Mouse (Mus musculus): ENCODE results near the gene Fam69a.

Gene Fam69a

DNA sequence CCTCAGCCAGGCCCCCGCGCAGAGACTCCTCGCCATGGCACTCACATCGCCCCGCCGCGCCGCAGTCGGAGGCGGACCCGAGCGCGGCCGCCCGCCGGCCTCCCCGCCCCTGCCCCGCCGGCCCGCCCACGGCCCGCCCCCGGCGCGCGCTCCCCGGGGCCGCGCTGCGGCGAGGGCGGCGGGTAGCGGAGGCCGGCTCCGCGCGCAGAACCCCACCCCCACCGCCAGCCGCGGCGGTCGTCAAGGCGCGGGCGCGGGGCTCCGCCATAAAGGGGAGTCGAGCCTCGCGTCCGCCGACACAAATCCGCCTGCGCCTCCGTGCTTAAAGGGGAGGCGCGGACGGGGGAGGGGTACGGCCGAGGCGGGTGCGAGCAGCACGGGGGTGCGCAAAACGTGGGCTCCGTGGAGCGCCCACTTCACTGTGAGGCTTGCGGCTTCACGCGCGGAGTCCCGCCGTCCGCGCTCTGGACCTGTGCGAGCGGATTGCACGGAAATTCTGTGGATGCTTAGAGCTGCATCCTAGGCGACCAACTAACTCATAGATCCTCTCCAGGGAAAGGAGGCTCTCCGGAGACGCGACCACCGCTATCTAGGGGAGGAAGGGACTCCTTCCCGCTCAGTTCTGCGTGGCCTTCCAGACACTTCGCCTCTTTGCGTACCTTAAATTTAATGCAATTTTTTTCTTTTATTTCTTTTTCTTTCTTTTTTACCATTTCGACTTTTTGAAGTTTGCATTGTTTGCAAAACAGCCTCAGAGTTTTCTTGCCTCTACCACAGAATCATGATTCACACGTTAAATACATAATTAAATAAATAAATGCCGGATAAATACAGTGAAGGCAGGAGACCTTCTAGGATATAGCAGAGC, at the start of gene Fam69a:
TSS of gene Fam69a (minus strand) at position 119 of the 868 bp plus-strand sequence.
- POLR2A ChIA-PET = interaction anchor here in 3 of 4 experiments (0.6 to 5.6 kb wide), 43 partner anchors 9 to 325 kb away, joined by 3 to 57 read pairs (median 4); partner anchors contain the start of genes Mtf2 (in 1 of the 3) and Pigg (in 1 of the 3)
- CTCF ChIA-PET = interaction anchor here (0.6 to 2.3 kb wide), 19 partner anchors 10 to 82 kb away, joined by 3 to 17 read pairs (median 5); no protein-coding TSS in a partner anchor

DNA sequence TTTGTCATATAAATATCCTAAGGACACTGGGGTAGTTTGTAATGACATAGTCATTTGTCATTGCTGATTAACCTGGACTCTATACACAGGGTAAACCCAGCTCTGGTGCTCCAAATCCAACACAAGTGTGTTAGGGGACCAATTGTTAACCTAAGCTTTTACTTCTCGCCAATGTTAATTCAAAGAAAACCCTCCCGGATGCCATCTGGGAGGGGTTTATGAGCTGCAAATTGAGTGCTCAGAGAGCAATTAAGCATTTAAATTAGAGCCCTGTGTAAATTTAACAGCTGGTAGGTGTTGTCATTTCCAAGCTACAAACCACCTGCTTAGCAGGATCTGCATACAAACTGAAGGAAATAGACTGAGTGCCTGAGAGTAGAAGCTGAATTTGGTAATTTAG, 48.6 kb upstream of the Fam69a start:
- POLR2A ChIA-PET = interaction anchor here (0.6 to 4.5 kb wide), 55 partner anchors 9 to 634 kb away, joined by 3 to 43 read pairs (median 5); partner anchors contain the start of genes Mtf2 (in 3 of the 4), Dgkq (in 1 of the 4), Dr1 (in 1 of the 4) and Pigg (in 1 of the 4)
- CTCF ChIA-PET = interaction anchor here (0.5 to 2.8 kb wide), 19 partner anchors 9 to 616 kb away, joined by 3 to 14 read pairs (median 5); partner anchors contain the start of gene Mtf2 (in 1 of the 4)

DNA sequence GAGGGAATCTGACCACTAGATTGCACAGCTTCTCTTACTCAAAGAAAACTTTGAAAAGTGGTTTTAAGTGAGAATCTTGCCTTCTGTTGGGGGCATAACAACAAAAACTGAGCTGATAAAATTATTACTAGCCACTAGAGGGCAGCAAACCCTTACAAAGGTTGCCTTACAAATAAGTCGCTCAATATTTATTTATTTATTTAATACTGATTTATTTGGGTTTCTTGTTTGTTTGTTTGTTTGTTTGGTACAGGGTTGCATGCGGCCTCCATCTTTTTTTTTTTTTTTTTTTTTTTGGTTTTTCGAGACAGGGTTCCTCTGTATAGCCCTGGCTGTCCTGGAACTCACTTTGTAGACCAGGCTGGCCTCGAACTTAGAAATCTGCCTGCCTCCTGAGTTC, 47.3 kb upstream of the Fam69a start:
- CTCF ChIA-PET = interaction anchor here (0.5 to 2.8 kb wide), 65 partner anchors 8 to 950 kb away, joined by 3 to 14 read pairs (median 3); partner anchors contain the start of genes Mtf2 (in 1 of the 4) and Pigg (in 1 of the 4)

DNA sequence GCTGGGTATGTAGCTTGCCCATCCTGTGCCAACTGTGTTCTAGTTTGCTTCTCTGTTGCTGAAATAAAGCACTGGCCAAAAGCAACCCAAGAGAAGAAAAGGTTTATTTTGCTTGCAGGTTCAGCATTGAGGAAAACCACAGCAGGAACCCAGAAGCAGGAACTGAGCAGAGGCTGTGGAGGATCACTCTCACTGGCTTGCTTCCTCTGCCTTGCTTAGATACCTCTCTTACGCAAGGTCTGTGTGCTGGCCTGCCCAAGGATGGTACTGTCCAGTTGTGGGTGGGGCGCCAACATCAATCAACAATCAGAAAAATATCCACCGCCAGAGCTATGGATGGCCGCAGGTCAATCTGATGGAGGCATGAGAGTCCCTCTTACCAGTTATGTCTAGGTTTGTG, 44.4 kb upstream of the Fam69a start:
- ChIA-PET POLR2A (interaction anchor here in 2 of 4 experiments (0.7 to 4.9 kb wide), 26 partner anchors 8 to 629 kb away, joined by 3 to 39 read pairs (median 5); partner anchors contain the start of genes Mtf2 (in 2 of the 2) and Idua (in 1 of the 2)), CTCF (interaction anchor here (0.6 to 3.6 kb wide), 19 partner anchors 12 to 1171 kb away, joined by 3 to 47 read pairs (median 4); partner anchors contain the start of gene Idua (in 1 of the 4))

More for the DNA sequence above, 47.3 kb upstream of the Fam69a start:
- POLR2A ChIA-PET = interaction anchor here (0.6 to 4.5 kb wide), 47 partner anchors 10 to 635 kb away, joined by 3 to 43 read pairs (median 5); partner anchors contain the start of genes Mtf2 (in 4 of the 4), Dr1 (in 2 of the 4) and Dgkq (in 1 of the 4)

DNA sequence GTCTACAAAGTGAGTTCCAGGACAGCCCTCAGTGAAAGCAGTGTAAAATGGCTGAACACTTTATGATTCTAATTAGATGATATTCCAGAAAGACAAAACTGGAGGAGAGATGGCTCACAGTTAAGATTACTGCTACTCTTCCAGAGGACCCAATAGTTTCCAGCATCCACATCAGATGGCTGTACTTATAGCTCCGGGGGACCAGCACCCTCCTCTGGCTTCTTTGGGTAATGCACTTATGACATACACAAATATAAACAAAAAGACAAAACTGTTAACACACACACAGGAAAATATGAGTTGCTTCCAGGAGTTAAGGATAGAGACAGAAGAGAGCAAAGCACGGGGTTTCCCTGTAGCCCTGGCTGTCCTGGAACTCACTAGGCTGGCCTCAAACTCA, 43.1 kb upstream of the Fam69a start:
- ChIA-PET CTCF (interaction anchor here (0.6 to 3.6 kb wide), 27 partner anchors 15 to 630 kb away, joined by 3 to 47 read pairs (median 4); partner anchors contain the start of gene Idua (in 1 of the 4)), POLR2A (interaction anchor here in 3 of 4 experiments (0.8 to 4.9 kb wide), 32 partner anchors 8 to 631 kb away, joined by 3 to 39 read pairs (median 4); partner anchors contain the start of genes Mtf2 (in 2 of the 3) and Idua (in 1 of the 3))

DNA sequence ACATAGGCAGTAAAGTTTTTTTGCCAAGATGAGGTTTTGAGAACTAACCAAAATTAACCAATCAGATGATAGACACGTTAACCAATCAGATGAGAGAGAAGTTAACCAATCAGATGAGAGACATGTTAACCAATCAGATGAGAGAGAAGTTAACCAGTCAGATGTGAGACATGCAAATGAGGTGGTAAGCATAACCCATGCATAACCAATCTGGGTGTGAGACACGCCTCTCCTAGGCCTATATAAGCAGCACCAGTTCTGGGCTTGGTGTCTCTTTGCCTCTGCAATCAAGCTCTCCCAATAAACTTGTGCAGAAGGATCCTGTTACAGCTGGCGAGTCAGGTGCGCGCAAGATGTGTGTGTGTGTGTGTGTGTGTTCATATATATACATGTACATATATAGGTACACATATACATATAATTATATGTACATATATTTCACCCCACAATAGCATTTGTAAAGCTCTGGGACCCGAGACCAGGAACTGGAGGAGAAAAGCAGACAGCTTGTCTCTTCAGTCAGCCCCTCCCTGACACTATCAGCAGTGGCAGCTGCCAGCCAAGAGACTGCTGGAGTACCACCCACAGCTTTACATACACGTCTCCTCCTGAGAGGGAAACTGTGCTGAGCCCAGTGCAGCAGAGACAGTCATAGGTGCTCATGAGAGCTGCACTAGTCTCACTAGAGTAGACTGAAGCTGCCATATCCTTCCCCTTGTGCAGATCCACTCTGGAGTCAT, 42.1 kb upstream of the Fam69a start:
- CTCF ChIA-PET = interaction anchor here in 3 of 4 experiments (0.9 to 3.6 kb wide), 6 partner anchors 24 to 398 kb away, joined by 3 to 47 read pairs (median 4); no protein-coding TSS in a partner anchor
- POLR2A ChIA-PET = interaction anchor here in 2 of 4 experiments (0.6 to 4.9 kb wide), 12 partner anchors 9 to 671 kb away, joined by 3 to 39 read pairs (median 4); partner anchors contain the start of gene Mtf2 (in 1 of the 2)

DNA sequence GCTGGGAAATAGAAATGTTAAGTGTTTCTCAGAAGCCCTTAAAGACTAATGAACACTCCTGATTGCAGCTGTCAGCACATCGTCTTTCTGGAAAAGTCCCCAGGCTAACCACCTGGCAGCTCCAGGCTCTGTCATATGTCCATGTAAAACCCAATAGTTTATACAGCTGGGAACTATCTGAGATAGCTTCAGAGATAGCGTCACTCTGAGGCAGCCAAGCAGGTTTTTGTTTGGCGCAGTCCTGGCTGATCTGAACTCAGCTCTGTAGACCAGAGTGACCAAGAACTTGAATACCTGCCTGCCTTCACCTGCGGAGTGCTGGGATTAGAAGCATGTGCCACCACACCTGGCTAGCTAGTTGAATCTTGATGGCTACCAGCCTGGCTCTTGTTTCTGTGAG, 41.3 kb upstream of the Fam69a start:
- POLR2A ChIA-PET = interaction anchor here (0.5 to 4.9 kb wide), 9 partner anchors 23 to 1725 kb away, joined by 3 to 39 read pairs (median 5); partner anchors contain the start of gene Mtf2 (in 1 of the 4)
- CTCF ChIA-PET = interaction anchor here in 2 of 4 experiments (0.8 to 3.6 kb wide), 6 partner anchors 24 to 107 kb away, joined by 3 to 47 read pairs (median 4); no protein-coding TSS in a partner anchor

DNA sequence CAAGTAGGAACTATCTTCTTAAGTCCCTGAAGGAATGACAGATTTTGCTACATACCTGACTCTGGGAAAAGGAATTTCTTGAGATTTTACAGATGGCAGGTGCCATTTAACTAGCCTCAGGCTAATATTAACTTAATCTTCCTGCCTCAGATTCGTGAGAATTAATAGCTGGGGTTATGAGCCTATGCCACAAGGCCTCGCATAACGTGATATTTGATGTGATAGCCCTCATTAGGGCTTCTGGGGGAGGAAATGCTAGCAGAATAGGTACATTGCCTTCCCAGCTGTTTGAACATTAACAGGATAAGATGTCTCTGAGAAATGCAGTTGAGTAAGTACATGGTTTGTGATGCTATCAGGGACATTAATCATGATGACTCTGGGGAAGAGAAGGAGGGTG, 34.5 kb upstream of the Fam69a start:
- ChIA-PET POLR2A (interaction anchor here in 2 of 4 experiments (0.8 to 1.3 kb wide), 5 partner anchors 9 to 118 kb away, joined by 3 to 5 read pairs (median 3); no protein-coding TSS in a partner anchor), CTCF (interaction anchor here in 1 of 4 experiments (2.0 kb wide), 1 partner anchor 100 kb away, joined by 6 read pairs; no protein-coding TSS in a partner anchor)

DNA sequence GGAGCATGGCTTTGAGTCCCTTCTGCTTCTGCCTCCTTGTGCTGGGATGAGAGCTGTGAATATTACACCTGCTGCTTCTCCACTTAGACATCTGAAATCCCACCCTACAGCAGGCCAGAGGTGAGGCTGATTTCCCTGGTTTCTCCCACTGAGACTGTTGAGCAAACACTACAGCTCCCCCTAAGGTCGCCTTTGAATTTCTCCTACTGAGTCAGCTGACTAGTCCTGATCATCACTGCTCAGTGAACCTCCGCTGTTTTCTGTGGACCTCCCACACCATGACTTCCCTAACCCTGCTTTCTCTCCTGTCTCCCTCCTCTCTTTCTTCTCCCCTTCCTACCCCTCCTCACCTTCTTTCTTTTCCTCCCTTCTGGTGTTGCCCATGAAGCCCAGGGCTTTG, 32.5 kb upstream of the Fam69a start:
- ChIA-PET CTCF (interaction anchor here (0.5 to 2.0 kb wide), 7 partner anchors 15 to 98 kb away, joined by 3 to 6 read pairs (median 3); no protein-coding TSS in a partner anchor), POLR2A (interaction anchor here in 3 of 4 experiments (0.6 to 1.9 kb wide), 10 partner anchors 10 to 111 kb away, joined by 3 to 6 read pairs (median 3); partner anchors contain the start of gene Mtf2 (in 1 of the 3))

DNA sequence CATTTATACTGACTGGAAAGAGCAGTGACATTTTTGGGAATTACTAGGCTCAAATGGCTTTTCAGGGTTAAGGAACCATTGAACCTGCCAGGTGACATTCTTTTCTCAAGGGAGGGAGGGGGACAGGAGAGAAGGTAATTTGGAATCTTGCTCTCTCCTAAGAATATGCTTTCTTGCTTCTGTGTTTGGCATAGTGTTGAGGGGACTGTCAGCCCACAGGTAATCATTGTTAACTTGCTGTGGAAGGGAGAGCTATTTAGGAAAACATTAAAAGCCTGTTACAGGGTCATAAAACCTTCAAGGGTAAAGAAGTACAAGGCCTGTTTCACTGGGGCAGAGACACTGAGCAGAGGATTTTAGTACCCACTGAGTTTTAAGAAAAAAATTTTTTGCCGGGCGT, 30.3 kb upstream of the Fam69a start:
- ChIA-PET CTCF (no interaction called here), POLR2A (interaction anchor here in 1 of 4 experiments (0.9 to 1.9 kb wide), 3 partner anchors 13 to 30 kb away, joined by 3 to 5 read pairs (median 4); no protein-coding TSS in a partner anchor)

DNA sequence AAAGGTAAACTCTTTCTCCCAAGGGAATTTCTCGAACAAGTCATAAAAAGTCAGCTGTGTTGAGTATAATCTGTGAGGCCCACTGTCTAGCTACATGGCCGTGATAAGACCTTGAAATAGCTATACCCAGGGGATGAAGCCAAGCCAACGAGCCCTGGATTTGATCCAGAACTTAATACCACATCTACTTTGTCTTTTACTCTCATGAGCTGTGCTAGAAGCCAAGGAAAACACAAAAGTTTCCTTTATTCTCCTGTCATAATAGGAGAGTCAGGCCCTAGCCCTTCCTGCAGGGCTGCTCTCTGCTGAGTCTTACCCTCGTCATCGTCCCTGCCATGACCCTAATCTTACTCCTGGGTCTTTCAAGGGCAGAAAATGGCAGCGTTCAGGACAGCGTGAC, 28.5 kb upstream of the Fam69a start:
- ChIA-PET CTCF (interaction anchor here in 3 of 4 experiments (0.5 to 2.2 kb wide), 6 partner anchors 11 to 95 kb away, joined by 3 to 10 read pairs (median 4); no protein-coding TSS in a partner anchor), POLR2A (interaction anchor here in 2 of 4 experiments (1.3 to 2.0 kb wide), 8 partner anchors 13 to 108 kb away, joined by 3 to 9 read pairs (median 5); no protein-coding TSS in a partner anchor)

DNA sequence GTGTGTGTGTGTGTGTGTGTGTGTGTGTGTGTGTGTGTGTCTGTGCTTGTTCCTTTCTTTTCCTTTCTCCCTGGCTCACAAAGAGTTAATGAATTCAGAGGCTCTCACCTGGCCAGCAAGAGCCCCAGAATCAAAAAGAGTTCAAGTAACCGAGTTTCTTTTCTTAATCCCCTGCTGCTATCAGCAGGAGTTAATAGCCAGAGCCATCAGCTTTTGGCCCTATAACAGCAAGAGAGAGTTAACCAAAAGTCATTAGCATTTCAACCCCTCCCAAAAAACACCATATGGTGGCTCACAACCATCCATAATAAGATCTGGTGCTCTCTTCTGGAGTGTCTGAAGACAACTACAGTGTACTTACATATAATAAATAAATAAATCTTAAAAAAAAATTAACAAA, 27.3 kb upstream of the Fam69a start:
- POLR2A ChIA-PET = interaction anchor here in 2 of 4 experiments (0.6 to 2.5 kb wide), 15 partner anchors 9 to 554 kb away, joined by 3 to 15 read pairs (median 5); no protein-coding TSS in a partner anchor
- CTCF ChIA-PET = interaction anchor here in 3 of 4 experiments (0.7 to 2.2 kb wide), 7 partner anchors 9 to 93 kb away, joined by 3 to 10 read pairs (median 4); no protein-coding TSS in a partner anchor

DNA sequence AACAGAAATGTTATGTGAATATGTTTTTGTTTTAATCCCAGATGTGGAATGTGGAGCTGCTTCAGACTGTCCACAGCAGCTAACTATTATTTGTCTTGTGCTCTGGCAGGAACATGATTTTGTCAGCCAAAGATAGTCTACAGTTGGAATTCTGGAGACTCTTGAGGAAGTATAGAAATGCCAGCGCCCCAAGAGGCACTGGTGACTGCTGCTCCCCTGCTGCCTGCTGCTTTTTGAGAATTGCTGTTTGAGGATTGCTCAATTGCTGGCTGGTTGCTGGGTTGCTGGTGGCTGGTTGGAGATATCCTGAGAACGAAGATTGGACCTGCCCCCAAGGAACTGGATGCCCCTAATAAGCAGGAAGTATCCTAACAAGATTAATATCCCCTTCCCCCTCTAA, 22.8 kb upstream of the Fam69a start:
- ChIA-PET CTCF (interaction anchor here in 1 of 4 experiments (0.6 kb wide), 1 partner anchor 10 kb away, joined by 3 read pairs; no protein-coding TSS in a partner anchor), POLR2A (interaction anchor here in 1 of 4 experiments (2.1 kb wide), 1 partner anchor 103 kb away, joined by 4 read pairs; no protein-coding TSS in a partner anchor)

DNA sequence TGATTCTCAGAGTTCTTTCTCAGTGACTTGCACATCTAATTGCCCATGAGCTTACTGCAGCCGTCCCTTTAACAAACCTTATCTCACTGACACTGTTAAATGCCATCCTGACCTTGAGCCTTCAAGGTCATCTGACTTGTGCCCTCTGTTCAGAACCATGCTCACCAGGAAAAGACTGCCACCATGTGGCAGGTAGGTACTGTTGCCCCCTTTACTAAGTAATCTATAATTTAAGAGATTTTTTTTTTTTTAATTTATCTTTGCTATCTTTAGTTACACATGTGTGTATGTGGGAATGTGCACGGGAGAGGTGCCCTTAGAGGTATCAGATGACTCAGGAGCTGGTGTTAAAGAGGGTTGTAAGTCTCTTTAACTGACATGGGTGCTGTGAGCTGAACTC, 18.2 kb upstream of the Fam69a start:
- CTCF ChIA-PET = interaction anchor here (0.6 to 2.4 kb wide), 17 partner anchors 10 to 85 kb away, joined by 3 to 19 read pairs (median 3); no protein-coding TSS in a partner anchor
- POLR2A ChIA-PET = interaction anchor here (0.6 to 5.9 kb wide), 21 partner anchors 9 to 102 kb away, joined by 3 to 57 read pairs (median 4); partner anchors contain the start of gene Fam69a (in 2 of the 4)

DNA sequence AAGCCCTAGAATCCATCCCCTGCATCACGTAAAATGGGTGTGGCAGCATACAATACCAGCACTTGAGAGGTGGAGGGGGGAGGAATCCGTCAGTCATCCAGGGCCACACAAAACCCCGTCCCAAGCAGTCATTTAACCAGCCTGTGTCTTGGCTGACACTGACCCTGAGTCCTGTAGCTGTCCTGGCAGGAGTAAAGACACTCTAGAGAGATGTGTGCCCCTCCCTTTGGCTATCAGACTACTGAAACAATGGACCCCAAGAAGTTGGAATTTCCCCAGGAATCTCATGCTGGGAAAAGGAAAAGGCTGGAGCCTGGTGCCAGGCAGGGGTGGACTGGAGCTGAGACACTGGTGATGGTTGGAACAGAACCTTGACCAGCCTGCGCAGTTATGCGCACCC, 15.8 kb upstream of the Fam69a start:
- ChIA-PET POLR2A (interaction anchor here (0.6 to 5.9 kb wide), 16 partner anchors 10 to 834 kb away, joined by 3 to 57 read pairs (median 5); partner anchors contain the start of genes Fam69a (in 2 of the 4) and Idua (in 1 of the 4)), CTCF (no interaction called here)

DNA sequence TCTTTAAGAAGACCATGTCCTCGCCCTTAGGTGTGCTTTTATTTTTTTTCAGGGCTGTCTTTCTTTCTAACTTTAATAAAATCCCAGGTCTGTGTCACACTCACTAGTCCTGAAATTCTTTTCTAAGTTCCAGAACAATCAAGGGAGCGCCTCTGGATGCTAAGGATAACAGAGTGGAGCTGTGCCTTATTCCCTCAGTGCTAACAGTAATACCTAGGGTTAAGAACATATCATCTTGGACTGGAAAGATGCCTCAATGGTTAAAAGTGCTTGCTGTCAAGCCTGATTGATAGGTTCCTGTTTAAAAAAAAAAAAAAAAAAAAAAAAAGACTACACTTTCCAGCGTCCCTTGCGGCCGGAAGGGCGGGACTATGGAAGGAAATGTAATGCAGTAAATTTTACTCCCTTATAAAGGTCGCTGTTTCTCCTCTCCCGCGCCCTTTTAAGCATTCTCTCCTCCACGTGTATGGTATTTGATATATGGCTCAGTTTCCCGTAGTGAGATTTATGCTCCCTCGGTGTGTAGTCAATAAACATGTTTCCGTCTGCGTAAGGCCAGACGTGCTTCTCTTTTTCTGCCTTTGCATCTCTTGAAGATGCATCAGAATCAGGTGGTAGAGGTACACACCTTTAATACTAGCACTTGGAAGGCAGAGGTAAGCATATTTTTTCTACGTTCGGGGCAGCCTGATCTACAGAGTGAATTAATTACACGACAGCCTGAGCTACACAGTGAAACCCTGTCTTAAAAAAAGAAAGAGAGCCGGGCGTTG, 14.1 kb upstream of the Fam69a start:
- CTCF ChIA-PET = interaction anchor here in 2 of 4 experiments (0.5 to 1.2 kb wide), 3 partner anchors 15 to 75 kb away, joined by 3 to 4 read pairs (median 4); no protein-coding TSS in a partner anchor

More for the DNA sequence above, 14.1 kb upstream of the Fam69a start:
- POLR2A ChIA-PET = interaction anchor here in 3 of 4 experiments (0.6 to 5.9 kb wide), 15 partner anchors 9 to 629 kb away, joined by 3 to 57 read pairs (median 6); partner anchors contain the start of genes Fam69a (in 2 of the 3), Gak (in 1 of the 3) and Tmem175 (in 1 of the 3)
